Mouse (Mus musculus): ENCODE data around the gene Spef1. TPM values are rescaled to one million over a fixed set of nuclear protein-coding genes. Genes with fewer than 3 reads are reported as not detected.
A peak's percentile ranks its signal among the peaks of the same experiment; 100 is the strongest.

The Spef1 gene
- polyA plus RNA-seq, 2 experiments: 6.7 to 16.3 TPM

DNA sequence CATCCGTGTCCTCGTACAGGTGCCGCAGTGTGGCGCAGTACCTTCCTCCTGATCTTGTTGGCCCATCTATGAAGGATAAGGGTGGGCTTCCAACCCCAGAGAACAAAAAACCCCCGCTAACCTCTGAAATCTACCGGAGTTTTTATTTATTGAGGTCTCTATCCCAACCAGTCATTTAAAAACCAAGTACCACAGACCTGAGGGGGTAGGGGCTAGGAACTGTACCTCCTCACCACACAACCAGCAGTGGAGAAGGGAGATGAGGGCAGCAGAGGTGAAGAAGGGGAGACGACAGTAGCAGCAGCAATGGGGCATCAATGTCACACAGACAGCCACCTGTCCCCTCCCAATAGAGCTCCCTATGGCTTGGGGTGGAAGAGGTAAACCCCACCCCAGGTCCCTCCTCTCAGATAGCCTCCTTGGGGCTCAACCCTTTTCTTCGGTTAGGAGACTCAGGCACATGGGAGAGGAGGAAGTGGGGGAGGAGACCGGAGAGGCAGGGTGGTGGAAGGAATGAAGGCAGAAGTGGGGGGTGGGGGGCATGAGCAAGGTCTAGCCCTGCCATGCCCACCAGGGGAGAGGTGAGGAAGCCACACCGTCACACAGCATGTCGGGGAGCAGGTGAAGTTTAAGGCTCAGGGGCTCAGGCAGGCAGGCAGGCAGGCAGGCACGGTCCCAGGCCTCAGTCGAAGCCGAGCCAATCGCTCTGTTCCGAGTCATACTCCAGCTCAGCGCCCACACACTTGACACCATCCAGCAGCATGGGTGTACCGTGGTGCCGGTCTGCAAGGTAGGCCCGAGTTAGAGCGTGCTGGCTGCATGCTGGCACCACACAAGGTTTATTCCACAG, 40.7 kb downstream of the Spef1 start:
- no peak for TF ChIP-seq POLR2A (IDR thresholded peaks at IDR 0.05; ENCODE audit: borderline replicate concordance, extremely low read depth, insufficient read depth, insufficient read length)
- WGBS: 83% methylated on average over 21 of the region's 21 CpGs
- Histone ChIP-seq H3K4me2 (replicated peaks; ENCODE audit: low read depth, low read length, severe bottlenecking) (no peak overlapping the region), H3K9me3 (ENCODE audit: control insufficient read depth, low read length) (no peaks in the 10 kb centered on the region), H3K9ac (ENCODE audit: low read depth, low read length, severe bottlenecking) (no peak overlapping the region), H3K27ac (replicated peaks; ENCODE audit: low read depth, low read length) (no peak overlapping the region), H3K4me1 (ENCODE audit: control insufficient read depth, insufficient read depth, low read length) (no peaks in the 10 kb centered on the region), H3K4me3 (replicated peaks; ENCODE audit: low read length) (no peak overlapping the region), H3K36me3 (ENCODE audit: control insufficient read depth, insufficient read depth, low read length) (peaks cover 89% of the 10 kb centered on the region), H3K27me3 (ENCODE audit: control insufficient read depth, insufficient read depth, low read length) (no peaks in the 10 kb centered on the region)
- DNase-seq (ENCODE audit: low spot score) (no peak), ATAC-seq (ENCODE audit: low FRiP score, low read depth) (no peak)

DNA sequence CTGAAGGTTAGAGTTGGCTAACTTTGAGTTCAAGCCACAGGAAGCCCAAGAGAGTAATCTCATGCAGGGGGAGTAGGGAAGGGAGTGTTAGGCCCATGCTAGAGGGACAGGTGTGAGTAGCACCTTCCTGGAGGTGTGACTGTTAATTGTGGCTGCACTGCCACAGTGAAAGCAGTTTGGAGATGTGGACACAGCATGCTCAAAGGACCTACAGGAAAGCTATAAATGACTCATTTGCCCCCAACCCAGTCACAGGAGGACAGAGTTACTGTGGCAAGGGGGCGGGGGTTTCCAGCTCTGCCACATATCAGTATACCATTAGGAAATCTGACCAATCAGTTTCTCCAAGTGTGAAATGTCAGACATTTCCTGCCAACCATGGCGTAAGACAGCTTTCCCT, 41.5 kb downstream of the Spef1 start:
- 74% methylated on average over 2 of the region's 2 CpGs for WGBS
- no peak for ATAC-seq (ENCODE audit: low FRiP score, low read depth)
- H3K27me3 ChIP-seq (ENCODE audit: control insufficient read depth, insufficient read depth, low read length): no peaks in the 10 kb centered on the region
- TF ChIP-seq POLR2A (IDR thresholded peaks at IDR 0.05; ENCODE audit: borderline replicate concordance, extremely low read depth, insufficient read depth, insufficient read length): no peak
- H3K9ac ChIP-seq (ENCODE audit: low read depth, low read length, severe bottlenecking): no peak overlapping the region
- H3K27ac ChIP-seq (replicated peaks; ENCODE audit: low read depth, low read length): no peak overlapping the region
- H3K4me2 ChIP-seq (replicated peaks; ENCODE audit: low read depth, low read length, severe bottlenecking): no peak overlapping the region
- no peaks in the 10 kb centered on the region for H3K9me3 ChIP-seq (ENCODE audit: control insufficient read depth, low read length)
- peaks cover 90% of the 10 kb centered on the region for H3K36me3 ChIP-seq (ENCODE audit: control insufficient read depth, insufficient read depth, low read length)
- no peak for DNase-seq (ENCODE audit: low spot score)
- H3K4me3 ChIP-seq (replicated peaks; ENCODE audit: low read length): no peak overlapping the region
- no peaks in the 10 kb centered on the region for H3K4me1 ChIP-seq (ENCODE audit: control insufficient read depth, insufficient read depth, low read length)

DNA sequence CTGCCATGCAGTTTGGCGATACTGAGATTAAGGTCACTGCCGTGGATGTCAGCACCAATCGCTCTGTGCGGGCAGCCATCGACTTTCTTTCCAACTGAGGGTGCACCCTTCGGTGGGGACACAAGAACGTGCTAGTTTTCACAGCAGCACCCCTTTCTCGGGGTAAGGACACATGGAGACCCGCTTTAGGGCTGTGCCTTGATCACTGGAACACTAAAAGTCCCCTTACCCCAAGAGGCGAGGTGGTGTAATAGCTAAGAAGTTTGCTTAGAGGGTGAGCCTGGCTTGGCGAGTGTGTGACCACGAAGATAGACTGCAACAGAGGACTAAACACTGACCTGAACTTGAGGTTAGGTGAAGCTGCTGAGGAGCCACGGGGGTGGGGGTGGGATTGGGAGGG, 42.0 kb downstream of the Spef1 start:
- H3K4me1 ChIP-seq (ENCODE audit: control insufficient read depth, insufficient read depth, low read length): no peaks in the 10 kb centered on the region
- H3K4me3 ChIP-seq (replicated peaks; ENCODE audit: low read length): no peak overlapping the region
- WGBS: 63% methylated on average over 13 of the region's 13 CpGs
- peaks cover 95% of the 10 kb centered on the region for H3K36me3 ChIP-seq (ENCODE audit: control insufficient read depth, insufficient read depth, low read length)
- no peak overlapping the region for H3K9ac ChIP-seq (ENCODE audit: low read depth, low read length, severe bottlenecking)
- TF ChIP-seq POLR2A (IDR thresholded peaks at IDR 0.05; ENCODE audit: borderline replicate concordance, extremely low read depth, insufficient read depth, insufficient read length): no peak
- H3K9me3 ChIP-seq (ENCODE audit: control insufficient read depth, low read length): no peaks in the 10 kb centered on the region
- ATAC-seq (ENCODE audit: low FRiP score, low read depth): no peak
- no peaks in the 10 kb centered on the region for H3K27me3 ChIP-seq (ENCODE audit: control insufficient read depth, insufficient read depth, low read length)
- no peak overlapping the region for H3K27ac ChIP-seq (replicated peaks; ENCODE audit: low read depth, low read length)
- no peak for DNase-seq (ENCODE audit: low spot score)
- H3K4me2 ChIP-seq (replicated peaks; ENCODE audit: low read depth, low read length, severe bottlenecking): no peak overlapping the region

DNA sequence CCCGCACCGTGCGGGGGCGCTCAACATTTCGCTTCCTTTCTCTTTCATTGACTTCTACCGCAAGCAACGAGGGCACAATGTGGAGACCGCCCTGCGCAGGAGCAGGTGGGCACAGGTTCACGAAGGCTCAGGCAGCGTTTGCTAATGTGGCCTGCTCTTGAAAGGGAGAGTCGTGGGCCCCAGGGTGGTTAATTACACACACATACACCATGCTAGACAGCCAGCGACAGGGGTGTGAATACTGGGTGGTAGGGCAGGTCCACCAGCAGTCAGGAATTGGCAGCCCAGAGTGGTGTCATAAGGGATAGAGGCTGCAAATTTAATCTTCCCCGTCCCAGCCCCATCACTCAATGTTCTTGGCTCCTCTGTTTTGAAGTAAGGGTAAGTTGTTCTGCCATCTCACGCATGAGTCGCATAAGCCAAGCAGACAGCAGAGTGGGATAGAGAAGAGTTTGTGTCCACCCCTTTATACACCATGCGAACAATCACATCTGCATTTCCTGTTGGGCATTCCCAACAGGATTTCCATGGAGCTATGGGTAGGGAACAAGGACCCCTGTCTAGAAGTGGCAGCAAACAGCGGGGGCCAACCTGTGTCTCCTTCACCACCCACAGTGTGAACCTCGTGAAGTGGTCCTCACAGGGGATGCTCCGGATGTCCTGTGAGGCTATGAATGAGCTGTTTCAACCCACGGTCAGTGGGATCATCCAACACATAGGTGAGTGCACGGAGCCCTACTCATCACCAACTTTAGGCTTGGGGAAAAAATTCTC, 43.9 kb downstream of the Spef1 start:
- Histone ChIP-seq H3K4me2 (replicated peaks; ENCODE audit: low read depth, low read length, severe bottlenecking) (no peak overlapping the region), H3K36me3 (ENCODE audit: control insufficient read depth, insufficient read depth, low read length) (peaks cover 97% of the 10 kb centered on the region), H3K27ac (replicated peaks; ENCODE audit: low read depth, low read length) (no peak overlapping the region), H3K4me1 (ENCODE audit: control insufficient read depth, insufficient read depth, low read length) (no peaks in the 10 kb centered on the region), H3K4me3 (replicated peaks; ENCODE audit: low read length) (no peak overlapping the region), H3K9me3 (ENCODE audit: control insufficient read depth, low read length) (no peaks in the 10 kb centered on the region), H3K27me3 (ENCODE audit: control insufficient read depth, insufficient read depth, low read length) (no peaks in the 10 kb centered on the region), H3K9ac (ENCODE audit: low read depth, low read length, severe bottlenecking) (no peak overlapping the region)
- no peak for TF ChIP-seq POLR2A (IDR thresholded peaks at IDR 0.05; ENCODE audit: borderline replicate concordance, extremely low read depth, insufficient read depth, insufficient read length)
- no peak for DNase-seq (ENCODE audit: low spot score)
- 70% methylated on average over 22 of the region's 22 CpGs for WGBS
- no peak for ATAC-seq (ENCODE audit: low FRiP score, low read depth)

DNA sequence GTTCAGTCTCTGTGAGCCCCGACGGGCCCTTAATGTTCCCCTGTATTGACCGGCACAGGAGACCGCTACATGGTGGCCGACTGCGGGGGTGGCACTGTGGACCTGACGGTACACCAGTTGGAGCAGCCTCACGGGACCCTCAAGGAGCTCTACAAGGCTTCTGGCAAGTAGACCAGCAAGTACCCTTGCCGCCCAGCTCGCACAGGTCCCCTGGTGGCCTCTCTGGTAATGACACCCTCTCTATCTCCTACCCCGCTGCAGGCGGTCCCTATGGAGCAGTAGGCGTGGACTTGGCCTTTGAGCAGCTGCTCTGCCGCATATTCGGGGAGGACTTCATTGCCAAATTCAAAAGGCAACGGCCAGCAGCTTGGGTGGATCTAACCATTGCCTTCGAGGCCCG, 44.5 kb downstream of the Spef1 start:
- H3K4me2 ChIP-seq (replicated peaks; ENCODE audit: low read depth, low read length, severe bottlenecking): no peak overlapping the region
- H3K4me3 ChIP-seq (replicated peaks; ENCODE audit: low read length): no peak overlapping the region
- WGBS: 29% methylated on average over 18 of the region's 18 CpGs
- H3K36me3 ChIP-seq (ENCODE audit: control insufficient read depth, insufficient read depth, low read length): peaks cover 95% of the 10 kb centered on the region
- H3K9me3 ChIP-seq (ENCODE audit: control insufficient read depth, low read length): no peaks in the 10 kb centered on the region
- no peak for TF ChIP-seq POLR2A (IDR thresholded peaks at IDR 0.05; ENCODE audit: borderline replicate concordance, extremely low read depth, insufficient read depth, insufficient read length)
- H3K27me3 ChIP-seq (ENCODE audit: control insufficient read depth, insufficient read depth, low read length): no peaks in the 10 kb centered on the region
- ATAC-seq (ENCODE audit: low FRiP score, low read depth) (0 out of 2 replicates have a peak, but pooled peaks have one; percentile 48), DNase-seq (ENCODE audit: low spot score) (peak; percentile 66)
- no peaks in the 10 kb centered on the region for H3K4me1 ChIP-seq (ENCODE audit: control insufficient read depth, insufficient read depth, low read length)
- no peak overlapping the region for H3K27ac ChIP-seq (replicated peaks; ENCODE audit: low read depth, low read length)
- H3K9ac ChIP-seq (ENCODE audit: low read depth, low read length, severe bottlenecking): no peak overlapping the region

Data from limb, embryonic 14.5 days (tissue).